Mouse (Mus musculus) embryo, embryonic 9.5 days (tissue): ENCODE data around the gene 5330417H12Rik.

Source experiments
- DNase-seq: peaks from one replicate; pipeline ENCODE4 v3.0.0-alpha.2; 2017; ENCODE audit errors: extremely low spot score

The 5330417H12Rik gene

GRCm38 (mm10) chr7:107628383-107628782, 3.4 kb upstream of the 5330417H12Rik start:
- no peak for DNase-seq

DNA sequence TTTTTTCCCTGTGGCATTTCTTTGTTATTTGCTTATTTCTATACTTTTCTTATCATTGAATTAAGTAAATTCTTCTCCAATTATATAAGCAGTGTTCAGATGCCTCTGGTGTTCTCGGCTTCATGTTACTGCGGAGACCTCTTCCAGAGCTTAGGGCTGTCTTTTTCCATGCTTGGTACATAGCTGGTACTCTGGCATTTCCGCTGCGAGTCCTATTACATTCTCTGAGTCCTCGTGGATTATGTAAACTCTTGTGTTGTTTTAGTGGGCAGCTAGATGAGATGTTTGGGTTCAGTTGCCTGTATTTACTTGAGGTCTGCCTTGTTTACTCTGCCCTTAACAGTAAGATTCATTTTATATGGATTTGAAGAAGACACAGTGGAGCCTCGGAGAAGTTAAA, 820 bp upstream of the 5330417H12Rik start:
- no peak for DNase-seq

DNA sequence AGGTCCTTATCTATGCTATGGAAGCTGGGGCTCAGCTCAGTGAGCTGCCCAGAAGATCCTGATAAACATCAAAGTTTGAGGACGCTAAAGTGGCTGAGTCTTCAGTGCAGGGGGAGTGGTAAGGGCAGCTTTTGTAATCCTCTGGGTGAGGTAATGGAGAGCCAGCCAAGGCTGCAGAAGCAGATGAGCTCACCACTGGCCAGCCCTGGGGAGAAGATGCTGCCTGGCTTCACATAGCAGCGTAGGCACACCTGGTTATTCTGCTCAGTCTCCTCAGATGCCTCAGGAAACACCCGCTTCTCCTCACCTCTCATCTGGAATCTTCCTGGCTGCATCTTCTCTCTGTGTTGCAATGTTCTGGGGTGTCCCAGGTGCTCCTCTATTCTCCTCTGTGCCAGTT, 529 bp downstream of the 5330417H12Rik start:
- no peak for DNase-seq

- no peak for DNase-seq
These were observed 4.8 kb downstream of the 5330417H12Rik start for GRCm38 (mm10) chr7:107620137-107620536.

- no peak for DNase-seq
These were observed 5.7 kb downstream of the 5330417H12Rik start for GRCm38 (mm10) chr7:107619225-107619624.

- DNase-seq, result no peak
These were observed 6.7 kb downstream of the 5330417H12Rik start for GRCm38 (mm10) chr7:107618028-107618992.

DNA sequence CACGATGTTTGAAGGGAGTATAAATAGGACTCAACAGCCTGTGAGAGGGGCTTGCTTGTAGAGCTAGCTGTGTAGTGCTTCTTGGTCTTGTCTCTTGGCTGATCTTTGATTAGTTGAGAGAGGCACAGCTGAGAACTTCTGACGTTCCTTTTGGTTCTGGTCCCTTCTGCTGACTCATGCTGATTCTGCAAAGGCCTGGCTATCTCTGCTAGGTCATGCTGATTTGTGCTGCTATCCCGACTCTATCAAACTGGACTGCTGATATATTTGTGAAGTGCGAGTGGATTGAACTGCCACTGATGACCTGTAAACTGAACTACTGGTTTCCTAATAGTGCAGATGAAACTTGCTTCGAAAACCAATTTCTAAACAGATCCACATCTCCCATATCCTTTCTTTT, 14.1 kb downstream of the 5330417H12Rik start:
- no peak for DNase-seq

DNA sequence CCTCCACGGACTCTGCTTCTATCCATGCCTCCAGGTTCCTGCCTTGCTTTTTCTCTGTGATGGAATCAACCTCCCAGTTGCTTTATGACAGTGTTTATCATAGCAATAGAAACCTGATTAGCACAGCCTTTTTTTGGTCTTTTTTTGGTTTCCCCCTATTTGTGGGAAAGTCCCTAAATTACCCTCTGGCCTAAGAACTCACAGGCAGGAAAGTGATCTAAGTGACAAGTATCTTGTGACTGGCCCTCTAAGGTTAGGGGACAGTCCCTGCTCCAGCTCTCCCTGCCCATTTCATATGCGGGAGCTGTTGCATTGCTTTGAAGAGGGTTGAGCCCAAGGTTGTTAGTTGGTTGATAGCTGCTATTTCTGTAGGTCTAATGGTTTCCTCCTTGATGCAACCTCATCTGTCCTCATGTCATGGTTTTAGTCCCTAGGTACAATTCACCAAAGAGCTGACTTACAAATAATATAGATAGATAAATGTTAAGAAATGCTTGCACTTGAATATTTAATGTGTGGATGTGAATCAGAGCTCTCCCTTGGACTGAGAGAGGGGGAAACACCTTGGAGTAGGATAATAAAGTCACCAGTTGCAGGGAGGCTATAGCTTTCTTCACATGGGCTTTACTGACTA, 15.2 kb downstream of the 5330417H12Rik start:
- no peak for DNase-seq

- no peak for DNase-seq
These were observed 17.2 kb downstream of the 5330417H12Rik start for GRCm38 (mm10) chr7:107607766-107608165.

DNA sequence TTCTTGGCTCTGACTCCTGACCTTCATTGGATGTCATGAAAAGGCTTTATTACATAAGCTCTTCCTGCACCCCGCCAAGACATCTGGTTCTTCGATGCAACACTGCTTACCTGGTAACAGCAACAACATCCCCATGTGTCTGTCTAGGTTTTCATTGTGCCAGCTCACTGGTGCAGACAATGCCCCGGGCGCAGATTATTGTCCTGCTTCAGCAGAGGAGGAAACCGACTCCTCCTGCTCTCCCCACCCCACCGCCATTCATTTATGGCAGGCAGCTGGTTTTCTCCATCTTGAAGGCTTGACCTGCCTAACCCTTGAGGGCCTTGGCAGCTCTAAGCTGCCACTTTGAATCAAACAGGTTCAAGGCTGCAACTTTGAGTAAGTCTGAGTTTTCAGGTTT, 22.0 kb downstream of the 5330417H12Rik start:
- no peak for DNase-seq

- no peak for DNase-seq
These were observed 22.5 kb downstream of the 5330417H12Rik start for GRCm38 (mm10) chr7:107602505-107602904.

DNA sequence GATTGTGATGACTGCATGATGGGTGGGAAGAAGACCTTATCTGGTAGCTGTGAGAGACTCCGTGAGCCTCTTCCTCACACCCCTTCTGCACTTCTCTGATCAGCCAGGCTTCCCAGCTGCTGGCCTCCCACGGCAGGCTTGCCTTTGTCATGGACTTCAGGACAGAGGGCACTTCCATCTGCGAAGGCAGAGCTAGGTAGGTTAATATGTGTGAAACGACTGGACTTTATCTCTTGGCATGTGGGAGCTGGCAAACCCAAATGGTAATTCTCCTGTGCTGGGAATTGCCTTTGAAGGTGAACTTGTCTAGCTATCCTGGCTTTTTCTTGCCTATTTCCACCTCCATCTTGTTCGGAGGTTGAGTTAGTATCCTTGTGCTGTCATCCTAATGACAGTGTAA, 24.3 kb downstream of the 5330417H12Rik start:
- DNase-seq, result no peak

- no peak for DNase-seq
These were observed 27.0 kb downstream of the 5330417H12Rik start for GRCm38 (mm10) chr7:107597956-107598355.

DNA sequence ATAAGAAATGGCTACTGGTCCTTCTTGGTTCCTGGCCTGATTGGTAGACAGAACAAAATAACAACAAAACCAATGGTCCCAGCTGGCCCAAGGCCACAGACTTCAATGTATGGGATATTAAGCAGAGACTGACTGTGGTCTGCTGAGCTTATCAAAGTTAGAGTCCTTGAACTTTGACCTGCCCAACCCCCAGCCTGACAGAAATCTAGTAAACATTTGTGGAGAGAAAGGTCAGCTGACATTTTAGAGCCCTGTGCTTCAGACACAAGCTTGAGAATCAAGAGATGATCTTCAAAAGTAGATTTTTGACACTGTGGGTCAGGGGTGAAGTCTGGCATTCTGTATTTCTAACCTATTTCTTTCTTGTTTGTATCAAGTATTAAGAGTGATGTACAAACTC, 28.2 kb downstream of the 5330417H12Rik start:
- DNase-seq, result no peak

GRCm38 (mm10) chr7:107595426-107595825, 29.5 kb downstream of the 5330417H12Rik start:
- no peak for DNase-seq

DNA sequence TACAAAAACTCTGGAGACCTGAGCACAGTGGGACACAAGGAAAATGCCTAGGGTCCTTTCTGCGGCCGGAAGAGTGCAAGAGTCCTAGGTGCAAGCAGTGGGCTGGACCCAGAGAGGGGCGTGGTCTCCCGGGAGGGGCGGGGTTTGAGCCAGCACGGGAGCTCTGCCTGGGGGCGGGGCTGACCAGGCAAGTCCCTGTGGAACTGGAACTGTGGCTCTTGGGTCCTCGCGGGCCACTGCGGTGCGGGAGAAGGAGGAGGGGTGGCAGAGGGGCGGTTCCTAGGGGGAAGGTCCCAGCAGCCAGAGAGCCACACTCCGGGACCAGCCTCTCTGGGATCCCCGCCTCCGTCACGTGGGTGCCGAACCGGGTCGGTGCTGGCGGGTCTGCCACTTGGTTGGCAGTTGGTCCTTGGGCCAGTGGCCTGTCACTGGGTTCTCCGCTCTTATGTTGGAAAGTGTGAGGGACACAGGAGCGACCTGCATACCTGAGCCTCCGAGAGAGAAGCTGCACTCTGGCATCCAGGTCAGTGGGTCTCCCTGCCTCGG, 30.0 kb downstream of the 5330417H12Rik start, which contains the start of gene Ppfibp2:
Gene Ppfibp2 (plus strand): TSS at position 351 of the 546 bp plus-strand sequence.
- peak; percentile 91 for DNase-seq

DNA sequence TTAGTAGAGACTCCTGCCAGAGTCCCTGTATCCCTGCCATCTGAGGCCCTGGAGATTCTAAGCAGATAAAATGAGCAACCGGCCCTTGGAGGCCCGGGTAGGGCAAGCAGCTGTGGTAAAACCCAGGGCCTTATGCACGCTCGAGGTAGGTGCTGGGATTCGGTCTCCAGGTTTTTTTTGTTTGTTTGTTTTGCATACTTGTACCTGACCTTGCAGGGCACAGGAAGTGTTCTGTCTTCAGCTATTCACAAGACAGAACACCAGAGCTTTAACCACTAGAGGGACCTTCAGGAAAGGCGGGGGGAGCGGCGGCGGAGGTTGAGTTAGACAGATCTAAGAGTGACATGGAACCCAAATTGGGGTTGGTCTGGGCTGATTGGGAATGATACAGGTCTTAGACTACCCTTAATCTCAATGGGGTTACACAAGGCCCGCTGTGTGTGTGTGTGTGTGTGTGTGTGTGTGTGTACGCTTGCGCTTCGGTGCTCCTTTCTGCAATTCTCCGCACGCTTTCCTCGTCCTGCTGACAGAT, 30.6 kb downstream of the 5330417H12Rik start:
- DNase-seq, result peak; percentile 56

DNA sequence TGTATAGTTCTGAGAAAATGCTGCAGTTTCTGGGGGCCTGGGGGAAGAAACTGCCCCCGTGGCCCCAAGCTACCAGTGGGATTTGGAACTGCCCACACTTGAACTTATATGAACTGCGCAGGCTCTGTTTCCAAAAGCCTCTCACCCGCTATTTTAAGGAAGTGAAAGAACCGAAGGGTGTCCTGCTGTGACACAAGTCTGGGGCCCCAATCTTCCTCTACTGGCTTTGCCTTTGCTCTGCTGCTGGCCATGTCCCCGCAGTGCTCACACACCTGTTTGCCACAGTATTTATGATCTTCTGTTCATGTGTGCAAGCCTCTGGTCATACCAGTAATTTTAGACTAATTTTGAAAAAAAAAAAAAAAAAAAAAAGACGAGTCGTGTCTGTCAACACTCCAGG, 31.1 kb downstream of the 5330417H12Rik start:
- no peak for DNase-seq

DNA sequence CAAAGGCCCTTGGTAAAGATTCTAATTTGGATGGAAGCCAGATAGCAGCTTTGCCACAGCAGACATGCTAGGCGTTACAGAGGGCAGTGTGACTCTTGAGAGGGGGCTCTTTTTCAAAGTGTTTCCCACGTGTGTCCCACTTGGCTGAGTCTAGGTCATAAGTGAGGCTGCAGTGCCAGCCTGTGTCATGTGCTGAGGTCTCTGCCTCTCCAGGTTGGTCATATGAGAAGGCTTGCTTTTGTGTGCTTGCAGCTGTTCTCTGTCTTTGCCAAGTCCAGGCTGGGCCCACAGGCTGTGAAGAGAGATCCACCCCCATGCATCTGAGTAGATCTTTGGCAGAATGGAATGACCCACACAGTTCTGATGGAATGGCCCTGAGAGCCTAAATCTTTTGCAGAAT, 32.3 kb downstream of the 5330417H12Rik start:
- no peak for DNase-seq

GRCm38 (mm10) chr7:107574276-107574675, 50.7 kb downstream of the 5330417H12Rik start:
- DNase-seq, result no peak
